Mouse (Mus musculus) liver, postnatal 0 days (tissue): ENCODE measurements around the gene Gtf2a1.

ENCODE experiments used
- CTCF ChIP-seq: sonication (generic); IDR thresholded peaks from 2 replicates; pipeline ENCODE4 v1.5.1; 2016; ENCODE audit warnings: antibody characterized with exemption, low read depth
- EP300 ChIP-seq: IDR thresholded peaks from 2 replicates; pipeline ENCODE4 v1.6.1; 2016; ENCODE audit warnings: antibody characterized with exemption, low read depth, mild to moderate bottlenecking

DNA sequence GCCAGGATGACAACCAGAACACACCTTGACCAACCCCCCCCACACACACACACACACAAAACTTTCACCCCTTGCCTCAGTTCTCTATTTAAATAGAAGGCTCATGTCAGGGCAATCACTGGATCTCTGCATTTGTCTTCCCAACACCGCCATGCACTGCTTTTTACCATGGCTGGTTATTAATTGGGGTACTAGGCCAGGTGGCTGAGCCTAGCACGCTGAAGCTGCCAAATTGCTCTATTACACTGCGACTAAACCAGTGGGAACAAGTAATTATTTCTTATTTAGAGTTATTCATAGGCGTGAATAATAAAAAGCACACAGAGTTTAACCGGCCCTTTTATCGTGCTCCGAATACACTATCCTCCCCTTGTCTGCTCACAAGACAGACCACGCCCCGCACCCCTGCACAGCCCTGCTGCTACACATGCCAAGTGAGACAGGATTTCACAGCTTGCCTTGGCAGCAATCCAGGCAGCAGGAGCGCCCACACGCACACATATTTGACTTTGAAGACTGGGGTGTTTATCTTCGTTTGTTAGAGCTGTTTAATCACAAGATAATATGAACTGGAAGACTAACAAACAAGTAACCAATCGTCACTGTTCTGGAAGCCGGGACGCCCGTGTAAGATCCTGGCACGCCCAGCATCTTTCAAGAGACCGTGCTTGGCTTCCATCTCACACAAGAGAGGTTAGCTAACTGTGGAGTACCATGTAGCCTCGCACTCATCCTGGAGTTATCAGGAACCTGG lies 38.3 kb downstream of the Gtf2a1 start:
- TF ChIP-seq EP300 (no peak), CTCF (no peak)
